Mouse (Mus musculus) E14TG2a.4 (cell line): Measurements from ENCODE around the gene Dpp8.

Source experiments
- CTCF ChIP-seq: conservative IDR thresholded peaks from 2 replicates; pipeline ENCODE4 v1.5.1; 2014; ENCODE audit warnings: low read length
- NANOG ChIP-seq: IDR thresholded peaks from 2 replicates; pipeline ENCODE4 v1.6.1; 2014; ENCODE audit warnings: borderline replicate concordance, low read length, mixed read lengths
- POU5F1 ChIP-seq: IDR thresholded peaks from 2 replicates; pipeline ENCODE4 v1.6.1; 2014; ENCODE audit warnings: low read length, borderline replicate concordance

DNA sequence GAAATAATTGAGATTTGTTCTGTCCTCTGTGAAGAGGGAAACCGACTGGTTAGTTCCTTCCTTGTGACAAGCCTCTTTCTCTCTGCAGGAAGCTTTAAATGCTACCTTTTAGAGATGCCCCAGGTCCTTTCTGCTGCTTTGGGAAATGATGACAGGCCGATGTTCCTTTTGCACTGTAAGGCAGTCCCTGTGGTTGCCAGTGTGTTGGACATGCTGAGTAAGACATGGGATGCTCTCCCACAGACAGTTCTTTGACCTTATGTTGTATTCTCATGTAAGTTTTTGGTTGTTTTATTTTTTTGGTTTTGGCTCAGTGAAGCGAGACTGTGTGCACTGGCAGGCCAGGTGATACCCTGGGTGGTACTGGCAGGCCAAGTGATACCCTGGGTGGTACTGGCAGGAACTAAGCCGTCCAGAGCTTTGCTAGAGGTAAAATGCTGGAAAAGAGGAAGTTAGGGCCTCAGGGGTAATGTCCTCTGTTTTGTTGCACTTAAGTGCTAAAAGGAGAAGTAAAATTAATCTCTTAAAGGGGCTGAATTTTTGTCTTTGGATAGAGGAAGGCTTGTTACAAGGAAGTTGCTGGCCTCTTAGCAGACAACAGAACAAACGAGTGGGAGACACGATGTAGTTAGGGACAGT, 42.8 kb downstream of the Dpp8 start:
- TF ChIP-seq POU5F1 (no peak), CTCF (no peak), NANOG (no peak)
